Mouse (Mus musculus): ENCODE data around the gene B9d2.

The B9d2 gene

DNA sequence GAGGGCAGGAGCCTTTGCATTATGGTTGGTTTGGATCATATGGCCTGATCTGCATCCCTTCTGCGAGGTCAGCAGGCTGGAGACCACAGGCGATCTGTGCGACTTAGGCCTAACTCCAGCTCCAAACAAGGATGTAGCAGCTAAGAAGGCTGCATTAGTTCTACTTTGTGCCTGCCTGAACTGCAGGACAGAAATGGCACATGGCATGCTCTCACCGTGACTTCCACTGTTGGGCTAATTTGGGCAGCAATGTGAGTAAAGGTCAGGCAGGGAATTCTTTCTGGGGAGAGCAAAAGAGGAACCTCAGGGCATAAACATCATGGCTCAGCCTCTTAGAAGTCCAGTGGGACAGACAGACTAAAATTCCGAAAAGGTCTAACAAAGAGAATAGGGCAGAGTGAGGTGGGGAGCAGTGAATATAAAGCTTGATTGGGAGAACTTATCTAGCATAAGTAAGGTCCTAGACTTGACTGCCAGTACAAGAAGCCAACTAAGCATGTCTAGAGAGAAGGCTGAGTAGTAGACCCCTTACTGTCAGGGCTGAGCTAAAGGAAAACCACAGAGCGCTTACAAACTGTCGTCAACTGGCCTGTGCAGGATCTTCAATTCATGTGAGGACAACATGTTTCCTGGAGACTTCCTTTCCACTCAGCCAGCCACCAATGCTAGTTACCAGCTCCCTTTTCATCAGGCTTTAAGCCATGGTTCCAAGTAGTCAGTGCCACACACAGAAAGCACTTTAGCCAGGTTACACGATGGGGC, 50.9 kb downstream of the B9d2 start:
- DNase-seq (ENCODE audit: low spot score) = no peak

DNA sequence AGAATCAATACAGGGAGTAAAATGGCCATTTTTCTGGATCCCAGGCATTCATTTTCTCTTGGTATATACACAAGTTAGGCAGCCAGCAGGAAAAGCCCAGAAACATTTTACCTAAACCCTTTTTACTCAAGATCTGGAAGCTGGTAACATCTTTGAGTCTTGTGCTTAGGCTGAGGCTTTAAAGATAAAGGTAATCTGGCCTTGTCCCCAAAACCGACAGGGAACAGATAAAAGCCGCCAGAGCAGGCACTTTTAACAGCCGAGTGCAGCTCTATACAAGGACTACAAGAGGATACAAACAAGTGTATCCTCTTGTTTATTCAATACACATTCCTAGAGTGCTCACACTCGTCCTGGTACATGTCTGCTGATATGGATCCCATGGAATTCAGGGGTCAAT, 54.4 kb downstream of the B9d2 start:
- no peak for DNase-seq (ENCODE audit: low spot score)

Data from ovary, postnatal 36 days (tissue).